Mouse (Mus musculus): ENCODE results near the gene Pdxp. TPM values are rescaled to one million over a fixed set of nuclear protein-coding genes. Genes with fewer than 3 reads are reported as not detected.
A peak's percentile ranks its signal among the peaks of the same experiment; 100 is the strongest.

Pdxp gene
- polyA plus RNA-seq, 1 experiment from 2014 or later = 17.9 TPM

DNA sequence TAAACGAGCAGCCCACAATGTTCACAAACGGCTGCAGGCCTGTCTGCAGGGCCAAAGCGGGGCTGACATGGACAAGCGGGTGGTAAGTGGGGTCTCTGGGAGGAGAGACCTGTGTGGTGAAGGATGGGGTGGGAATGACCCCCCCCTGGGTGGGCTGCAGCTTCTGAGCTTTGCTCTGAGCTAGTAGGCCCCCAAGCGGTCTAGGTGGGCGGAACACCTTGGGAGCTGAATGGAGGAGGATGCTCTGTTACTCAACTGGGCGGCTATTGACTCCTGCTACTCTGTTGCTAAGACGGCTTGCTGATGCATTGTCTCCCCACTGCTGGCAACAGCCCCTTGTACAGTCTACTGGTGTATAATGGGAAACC is 12.3 kb upstream of the Pdxp start:
- 36% methylated on average over 8 of the region's 8 CpGs for WGBS
- peaks cover 33% of the 10 kb centered on the region for H3K4me1 ChIP-seq (ENCODE audit: control insufficient read depth, insufficient read depth, low read length)
- H3K27me3 ChIP-seq (ENCODE audit: control insufficient read depth, insufficient read depth, low read length) = no peaks in the 10 kb centered on the region
- H3K9me3 ChIP-seq (ENCODE audit: control insufficient read depth, low read depth, low read length) = no peaks in the 10 kb centered on the region
- H3K4me2 ChIP-seq (replicated peaks; ENCODE audit: low read depth, low read length) = peak overlapping the region; percentile 67
- 0 out of 2 replicates have a peak, but pooled peaks have one; percentile 1 for ATAC-seq (ENCODE audit: insufficient number of reproducible peaks, insufficient read depth, low FRiP score, low read depth)
- peak overlapping the region; percentile 67 for H3K4me3 ChIP-seq (ENCODE audit: low read depth, low read length)
- H3K9ac ChIP-seq (replicated peaks; ENCODE audit: low read depth, low read length) = peak overlapping the region; percentile 67
- H3K36me3 ChIP-seq (ENCODE audit: control insufficient read depth, insufficient read depth, low read length) = peaks cover 35% of the 10 kb centered on the region; the same call in 1 of the 2 replicates
- peak overlapping the region; percentile 82; the same call in 1 of the 2 replicates for H3K27ac ChIP-seq (ENCODE audit: low read length)

GRCm38 (mm10) chr15:78903243-78903642 is 10.5 kb upstream of the Pdxp start:
- H3K27ac ChIP-seq (ENCODE audit: low read length) = no peak overlapping the region
- H3K9ac ChIP-seq (replicated peaks; ENCODE audit: low read depth, low read length) = no peak overlapping the region
- no peak for ATAC-seq (ENCODE audit: insufficient number of reproducible peaks, insufficient read depth, low FRiP score, low read depth)
- H3K9me3 ChIP-seq (ENCODE audit: control insufficient read depth, low read depth, low read length) = no peaks in the 10 kb centered on the region
- H3K4me1 ChIP-seq (ENCODE audit: control insufficient read depth, insufficient read depth, low read length) = peaks cover 25% of the 10 kb centered on the region
- 10% methylated on average over 2 of the region's 2 CpGs for WGBS
- 0 out of 2 replicates have a peak overlapping the region, but pooled peaks have one; percentile 10 for H3K4me2 ChIP-seq (replicated peaks; ENCODE audit: low read depth, low read length)
- H3K4me3 ChIP-seq (ENCODE audit: low read depth, low read length) = no peak overlapping the region
- no peaks in the 10 kb centered on the region for H3K27me3 ChIP-seq (ENCODE audit: control insufficient read depth, insufficient read depth, low read length)
- H3K36me3 ChIP-seq (ENCODE audit: control insufficient read depth, insufficient read depth, low read length) = peaks cover 54% of the 10 kb centered on the region

GRCm38 (mm10) chr15:78908399-78908798 is 5.3 kb upstream of the Pdxp start:
- H3K9ac ChIP-seq (replicated peaks; ENCODE audit: low read depth, low read length) = no peak overlapping the region
- H3K9me3 ChIP-seq (ENCODE audit: control insufficient read depth, low read depth, low read length) = no peaks in the 10 kb centered on the region
- no peaks in the 10 kb centered on the region for H3K4me1 ChIP-seq (ENCODE audit: control insufficient read depth, insufficient read depth, low read length)
- no peak overlapping the region for H3K4me3 ChIP-seq (ENCODE audit: low read depth, low read length)
- no peaks in the 10 kb centered on the region for H3K27me3 ChIP-seq (ENCODE audit: control insufficient read depth, insufficient read depth, low read length)
- H3K4me2 ChIP-seq (replicated peaks; ENCODE audit: low read depth, low read length) = no peak overlapping the region
- peaks cover 80% of the 10 kb centered on the region for H3K36me3 ChIP-seq (ENCODE audit: control insufficient read depth, insufficient read depth, low read length)
- H3K27ac ChIP-seq (ENCODE audit: low read length) = no peak overlapping the region
- WGBS = 67% methylated on average over 7 of the region's 7 CpGs
- no peak for ATAC-seq (ENCODE audit: insufficient number of reproducible peaks, insufficient read depth, low FRiP score, low read depth)

DNA sequence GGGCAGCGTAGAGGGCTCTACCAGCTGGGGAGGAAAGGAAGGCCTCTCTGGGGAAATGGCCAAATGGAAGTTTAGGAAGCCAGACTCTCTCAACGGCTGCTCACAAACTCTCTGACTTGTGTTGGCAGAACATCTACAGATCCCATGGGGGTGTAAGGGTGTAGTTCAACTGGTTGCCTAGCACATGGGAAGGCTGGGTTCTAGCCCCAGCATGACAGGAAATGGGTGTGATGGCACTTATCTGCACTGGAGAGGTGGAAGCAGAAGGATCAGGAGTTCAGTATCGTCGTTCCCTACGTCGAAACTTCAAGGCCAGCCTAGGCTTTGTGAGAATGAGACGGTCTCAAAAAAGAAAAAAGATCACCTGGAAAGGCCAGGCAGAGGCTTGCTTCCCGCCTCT is 4.7 kb upstream of the Pdxp start:
- no peaks in the 10 kb centered on the region for H3K27me3 ChIP-seq (ENCODE audit: control insufficient read depth, insufficient read depth, low read length)
- H3K36me3 ChIP-seq (ENCODE audit: control insufficient read depth, insufficient read depth, low read length) = peaks cover 74% of the 10 kb centered on the region
- no peak for ATAC-seq (ENCODE audit: insufficient number of reproducible peaks, insufficient read depth, low FRiP score, low read depth)
- H3K4me2 ChIP-seq (replicated peaks; ENCODE audit: low read depth, low read length) = no peak overlapping the region
- no peaks in the 10 kb centered on the region for H3K4me1 ChIP-seq (ENCODE audit: control insufficient read depth, insufficient read depth, low read length)
- 88% methylated on average over 8 of the region's 8 CpGs for WGBS
- H3K9ac ChIP-seq (replicated peaks; ENCODE audit: low read depth, low read length) = no peak overlapping the region
- no peaks in the 10 kb centered on the region for H3K9me3 ChIP-seq (ENCODE audit: control insufficient read depth, low read depth, low read length)
- no peak overlapping the region for H3K4me3 ChIP-seq (ENCODE audit: low read depth, low read length)
- H3K27ac ChIP-seq (ENCODE audit: low read length) = no peak overlapping the region

- WGBS = 33% methylated on average over 9 of the region's 9 CpGs
- no peak for ATAC-seq (ENCODE audit: insufficient number of reproducible peaks, insufficient read depth, low FRiP score, low read depth)
- H3K27me3 ChIP-seq (ENCODE audit: control insufficient read depth, insufficient read depth, low read length) = no peaks in the 10 kb centered on the region
Measured at GRCm38 (mm10) chr15:78912040-78912439, 1.7 kb upstream of the Pdxp start.

GRCm38 (mm10) chr15:78914091-78914822 is 538 bp downstream of the Pdxp start:
- no peaks in the 10 kb centered on the region for H3K27me3 ChIP-seq (ENCODE audit: control insufficient read depth, insufficient read depth, low read length)
- ATAC-seq (ENCODE audit: insufficient number of reproducible peaks, insufficient read depth, low FRiP score, low read depth) = peak; percentile 47
- no peaks in the 10 kb centered on the region for H3K9me3 ChIP-seq (ENCODE audit: control insufficient read depth, low read depth, low read length)
- H3K4me1 ChIP-seq (ENCODE audit: control insufficient read depth, insufficient read depth, low read length) = peaks cover 19% of the 10 kb centered on the region
- H3K4me3 ChIP-seq (ENCODE audit: low read depth, low read length) = peak overlapping the region; percentile 70
- WGBS = 0% methylated on average over 72 of the region's 87 CpGs
- H3K36me3 ChIP-seq (ENCODE audit: control insufficient read depth, insufficient read depth, low read length) = peaks cover 30% of the 10 kb centered on the region
- peak overlapping the region; percentile 97 for H3K4me2 ChIP-seq (replicated peaks; ENCODE audit: low read depth, low read length)
- peak overlapping the region; percentile 74 for H3K9ac ChIP-seq (replicated peaks; ENCODE audit: low read depth, low read length)
- peak overlapping the region; percentile 91 for H3K27ac ChIP-seq (ENCODE audit: low read length)

More at GRCm38 (mm10) chr15:78912040-78912439, 1.7 kb upstream of the Pdxp start:
- Histone ChIP-seq H3K4me1 (ENCODE audit: control insufficient read depth, insufficient read depth, low read length) (peaks cover 19% of the 10 kb centered on the region), H3K4me3 (ENCODE audit: low read depth, low read length) (no peak overlapping the region), H3K27ac (ENCODE audit: low read length) (no peak overlapping the region), H3K9ac (replicated peaks; ENCODE audit: low read depth, low read length) (no peak overlapping the region), H3K36me3 (ENCODE audit: control insufficient read depth, insufficient read depth, low read length) (peaks cover 46% of the 10 kb centered on the region), H3K9me3 (ENCODE audit: control insufficient read depth, low read depth, low read length) (no peaks in the 10 kb centered on the region), H3K4me2 (replicated peaks; ENCODE audit: low read depth, low read length) (no peak overlapping the region)

DNA sequence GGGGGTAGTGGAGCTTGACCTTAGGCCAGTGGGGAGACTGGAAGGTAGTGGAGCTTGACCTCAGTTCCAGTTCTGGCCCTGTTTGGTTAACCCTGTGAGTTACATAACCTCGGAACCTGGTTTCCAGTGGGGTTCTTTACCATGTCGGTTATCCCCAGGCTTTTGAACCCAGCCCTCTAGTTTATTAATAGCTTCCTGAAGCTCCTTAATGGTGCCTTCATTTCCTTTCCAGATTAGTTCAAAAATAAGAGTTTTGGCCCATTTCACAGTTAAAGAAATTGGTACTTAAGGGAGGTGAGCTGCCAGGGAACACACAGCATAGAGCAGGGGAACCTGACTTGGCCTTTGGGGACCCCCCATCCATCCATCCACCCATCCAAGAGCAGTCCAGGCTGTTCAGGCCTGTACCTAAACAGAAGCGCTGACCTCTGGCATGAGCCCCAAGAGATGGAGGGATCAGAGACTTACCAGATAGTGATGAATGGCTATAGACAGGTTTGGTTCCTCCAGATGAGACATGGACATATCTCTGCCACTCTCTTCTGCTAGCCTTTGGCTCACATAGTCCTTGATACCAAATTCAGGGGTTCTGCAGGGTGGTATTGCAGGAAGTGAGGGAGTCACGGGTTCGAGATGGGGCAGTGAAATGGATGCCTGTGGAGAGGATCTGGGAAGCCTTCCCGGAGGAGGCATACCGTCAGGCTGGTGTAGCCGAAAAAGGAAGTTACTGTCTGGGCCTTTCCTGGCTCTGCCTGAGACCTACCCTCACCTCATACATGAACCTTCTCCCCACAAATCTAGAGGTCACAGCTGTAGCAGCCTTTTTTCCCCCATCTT is 1.3 kb downstream of the Pdxp start:
- no peak for ATAC-seq (ENCODE audit: insufficient number of reproducible peaks, insufficient read depth, low FRiP score, low read depth)
- Histone ChIP-seq H3K9ac (replicated peaks; ENCODE audit: low read depth, low read length) (peak overlapping the region; percentile 74), H3K27me3 (ENCODE audit: control insufficient read depth, insufficient read depth, low read length) (no peaks in the 10 kb centered on the region), H3K36me3 (ENCODE audit: control insufficient read depth, insufficient read depth, low read length) (peaks cover 30% of the 10 kb centered on the region), H3K4me2 (replicated peaks; ENCODE audit: low read depth, low read length) (peak overlapping the region; percentile 97), H3K4me1 (ENCODE audit: control insufficient read depth, insufficient read depth, low read length) (peaks cover 19% of the 10 kb centered on the region), H3K27ac (ENCODE audit: low read length) (no peak overlapping the region), H3K4me3 (ENCODE audit: low read depth, low read length) (peak overlapping the region; percentile 70), H3K9me3 (ENCODE audit: control insufficient read depth, low read depth, low read length) (no peaks in the 10 kb centered on the region)
- WGBS = 48% methylated on average over 8 of the region's 8 CpGs

DNA sequence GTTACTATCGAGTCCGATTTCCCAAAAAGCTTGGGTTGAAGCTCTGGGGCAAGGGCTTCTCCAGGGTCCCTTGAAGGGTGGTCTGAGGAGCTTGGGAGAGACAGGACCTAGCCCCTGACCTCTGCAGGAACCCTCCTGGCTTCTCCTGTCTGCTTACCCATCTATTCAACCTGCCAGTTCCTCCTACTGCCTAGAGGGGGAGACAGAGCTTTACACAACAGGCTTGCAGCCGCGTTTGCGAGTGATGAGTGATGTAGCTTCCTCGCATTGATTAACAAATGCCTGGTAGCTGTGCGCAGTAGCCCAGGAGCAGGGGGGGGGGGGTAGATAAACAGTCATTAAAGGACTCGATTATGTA is 1.9 kb downstream of the Pdxp start:
- no peaks in the 10 kb centered on the region for H3K27me3 ChIP-seq (ENCODE audit: control insufficient read depth, insufficient read depth, low read length)

More for the DNA sequence above, 1.9 kb downstream of the Pdxp start:
- peak overlapping the region; percentile 97 for H3K4me2 ChIP-seq (replicated peaks; ENCODE audit: low read depth, low read length)
- peak overlapping the region; percentile 15; the same call in 1 of the 2 replicates for H3K4me3 ChIP-seq (ENCODE audit: low read depth, low read length)
- H3K36me3 ChIP-seq (ENCODE audit: control insufficient read depth, insufficient read depth, low read length) = peaks cover 24% of the 10 kb centered on the region
- no peak overlapping the region for H3K27ac ChIP-seq (ENCODE audit: low read length)
- 0 out of 2 replicates have a peak, but pooled peaks have one; percentile 3 for ATAC-seq (ENCODE audit: insufficient number of reproducible peaks, insufficient read depth, low FRiP score, low read depth)
- H3K4me1 ChIP-seq (ENCODE audit: control insufficient read depth, insufficient read depth, low read length) = peaks cover 19% of the 10 kb centered on the region
- WGBS = 6% methylated on average over 8 of the region's 8 CpGs
- H3K9ac ChIP-seq (replicated peaks; ENCODE audit: low read depth, low read length) = no peak overlapping the region; the same call in 1 of the 2 replicates
- no peaks in the 10 kb centered on the region for H3K9me3 ChIP-seq (ENCODE audit: control insufficient read depth, low read depth, low read length)

Data from stomach, embryonic 14.5 days (tissue).